Mouse (Mus musculus) liver, embryonic 12.5 days (tissue): ENCODE results near the gene Iqsec1. TPM values are rescaled to one million over a fixed set of nuclear protein-coding genes. Genes with fewer than 3 reads are reported as not detected.
A peak's percentile ranks its signal among the peaks of the same experiment; 100 is the strongest.

Source experiments
- ATAC-seq: fragments of 200-750 bp; cut with Nextera tagmentation; 2 replicates; pipeline ENCODE4 v1.8.0; 2017; ENCODE audit warnings: moderate number of reproducible peaks, mild to moderate bottlenecking, moderate library complexity
- H3K27ac ChIP-seq: fragments of 300-500 bp; sonication (generic); 2 replicates; pipeline ENCODE4 v1.5.1; 2016; ENCODE audit warnings: mild to moderate bottlenecking
- H3K27me3 ChIP-seq: fragments of 300-500 bp; sonication (generic); replicated peaks from 2 replicates; pipeline ENCODE4 v1.6.1; 2016; ENCODE audit warnings: mild to moderate bottlenecking, moderate library complexity
- H3K36me3 ChIP-seq: fragments of 300-500 bp; sonication (generic); 2 replicates; pipeline ENCODE4 v1.6.1; 2016; ENCODE audit warnings: mild to moderate bottlenecking, moderate library complexity
- H3K4me1 ChIP-seq: fragments of 300-500 bp; sonication (generic); 2 replicates; pipeline ENCODE4 v1.6.1; 2016
- H3K4me2 ChIP-seq: fragments of 300-500 bp; sonication (generic); 2 replicates; pipeline ENCODE4 v1.6.1; 2016; ENCODE audit warnings: mild to moderate bottlenecking, moderate library complexity
- H3K4me3 ChIP-seq: fragments of 300-500 bp; sonication (generic); 2 replicates; pipeline ENCODE4 v1.5.1; 2016; ENCODE audit warnings: mild to moderate bottlenecking, moderate library complexity
- H3K9ac ChIP-seq: fragments of 300-500 bp; sonication (generic); 2 replicates; pipeline ENCODE4 v1.6.1; 2016; ENCODE audit warnings: mild to moderate bottlenecking, moderate library complexity
- H3K9me3 ChIP-seq: fragments of 300-500 bp; sonication (generic); replicated peaks from 2 replicates; pipeline ENCODE4 v1.6.1; 2016; ENCODE audit warnings: mild to moderate bottlenecking, moderate library complexity
- WGBS: fragments of 180-500 bp; shearing (Covaris S2); methylation state at CpG from one replicate; pipeline ENCODE4 v1.1.7; 2016; ENCODE audit not compliant: insufficient replicate concordance; 5-methylcytosine and 5-hydroxymethylcytosine counted together
- polyA plus RNA-seq: library from polyadenylated mRNA; unstranded; fragments of >200 nt; fragmentation: Nextera tagmentation; extraction: Ambion mirVana; gene quantifications from 2 replicates; pipeline ENCODE4 v1.2.1, GENCODE M21; 2016

The Iqsec1 gene
- polyA plus RNA-seq, 1 experiment from 2014 or later = 3.9 TPM

GRCm38 (mm10) chr6:90772120-90772519 lies 216.4 kb downstream of the Iqsec1 start:
- Histone ChIP-seq H3K27ac (no peak overlapping the region), H3K36me3 (no peaks in the 10 kb centered on the region), H3K4me1 (no peaks in the 10 kb centered on the region), H3K9me3 (no peaks in the 10 kb centered on the region), H3K4me2 (no peak overlapping the region), H3K9ac (no peak overlapping the region), H3K27me3 (peaks cover 13% of the 10 kb centered on the region), H3K4me3 (no peak overlapping the region)
- WGBS = 64% methylated on average over 5 of the region's 5 CpGs
- ATAC-seq = no peak

GRCm38 (mm10) chr6:90768526-90768925 lies 220.0 kb downstream of the Iqsec1 start:
- ATAC-seq = no peak
- no peaks in the 10 kb centered on the region for H3K9me3 ChIP-seq
- no peaks in the 10 kb centered on the region for H3K36me3 ChIP-seq
- 32% methylated on average over 2 of the region's 2 CpGs for WGBS
- H3K4me2 ChIP-seq = no peak overlapping the region
- H3K27ac ChIP-seq = no peak overlapping the region
- H3K4me3 ChIP-seq = no peak overlapping the region
- peaks cover 13% of the 10 kb centered on the region for H3K27me3 ChIP-seq
- H3K9ac ChIP-seq = no peak overlapping the region
- H3K4me1 ChIP-seq = no peaks in the 10 kb centered on the region; the same call in 1 of the 2 replicates

- Histone ChIP-seq H3K4me3 (no peak overlapping the region), H3K27ac (no peak overlapping the region), H3K9ac (no peak overlapping the region), H3K9me3 (no peaks in the 10 kb centered on the region), H3K4me1 (peaks cover 3% of the 10 kb centered on the region; the same call in 1 of the 2 replicates), H3K4me2 (no peak overlapping the region), H3K27me3 (peaks cover 13% of the 10 kb centered on the region), H3K36me3 (no peaks in the 10 kb centered on the region)
- WGBS = 80% methylated on average over 1 of the region's 1 CpGs
- no peak for ATAC-seq
Observed at GRCm38 (mm10) chr6:90767874-90768273, 220.6 kb downstream of the Iqsec1 start.

GRCm38 (mm10) chr6:90764753-90765152 lies 223.7 kb downstream of the Iqsec1 start:
- Histone ChIP-seq H3K9ac (no peak overlapping the region), H3K4me3 (no peak overlapping the region), H3K27me3 (peaks cover 13% of the 10 kb centered on the region), H3K27ac (no peak overlapping the region), H3K4me2 (no peak overlapping the region), H3K36me3 (no peaks in the 10 kb centered on the region), H3K4me1 (peaks cover 6% of the 10 kb centered on the region; the same call in 1 of the 2 replicates), H3K9me3 (no peaks in the 10 kb centered on the region)
- no peak for ATAC-seq
- 50% methylated on average over 2 of the region's 2 CpGs for WGBS

GRCm38 (mm10) chr6:90763959-90764591 lies 224.4 kb downstream of the Iqsec1 start:
- Histone ChIP-seq H3K4me1 (peaks cover 9% of the 10 kb centered on the region; the same call in 1 of the 2 replicates), H3K27ac (no peak overlapping the region), H3K27me3 (peaks cover 13% of the 10 kb centered on the region; the same call in 1 of the 2 replicates), H3K4me2 (no peak overlapping the region), H3K9me3 (no peaks in the 10 kb centered on the region), H3K4me3 (no peak overlapping the region), H3K9ac (no peak overlapping the region), H3K36me3 (no peaks in the 10 kb centered on the region)
- peak; percentile 42; the same call in 1 of the 2 replicates for ATAC-seq
- WGBS = 54% methylated on average over 18 of the region's 18 CpGs

GRCm38 (mm10) chr6:90763295-90763694 lies 225.2 kb downstream of the Iqsec1 start:
- Histone ChIP-seq H3K27ac (no peak overlapping the region), H3K4me1 (peaks cover 9% of the 10 kb centered on the region; the same call in 1 of the 2 replicates), H3K9me3 (no peaks in the 10 kb centered on the region), H3K36me3 (no peaks in the 10 kb centered on the region), H3K4me3 (no peak overlapping the region), H3K9ac (no peak overlapping the region), H3K4me2 (no peak overlapping the region), H3K27me3 (peaks cover 10% of the 10 kb centered on the region; the same call in 1 of the 2 replicates)
- ATAC-seq = no peak
- WGBS = 57% methylated on average over 4 of the region's 4 CpGs

GRCm38 (mm10) chr6:90762120-90762736 lies 226.3 kb downstream of the Iqsec1 start:
- Histone ChIP-seq H3K4me2 (no peak overlapping the region), H3K9me3 (no peaks in the 10 kb centered on the region), H3K4me3 (no peak overlapping the region), H3K36me3 (no peaks in the 10 kb centered on the region), H3K4me1 (peaks cover 13% of the 10 kb centered on the region; the same call in 1 of the 2 replicates), H3K9ac (no peak overlapping the region), H3K27me3 (no peaks in the 10 kb centered on the region; the same call in 1 of the 2 replicates), H3K27ac (no peak overlapping the region)
- no peak for ATAC-seq
- 66% methylated on average over 2 of the region's 2 CpGs for WGBS

GRCm38 (mm10) chr6:90761301-90762056 lies 227.0 kb downstream of the Iqsec1 start:
- Histone ChIP-seq H3K9ac (no peak overlapping the region), H3K9me3 (no peaks in the 10 kb centered on the region), H3K36me3 (no peaks in the 10 kb centered on the region), H3K27ac (no peak overlapping the region), H3K4me2 (no peak overlapping the region), H3K27me3 (no peaks in the 10 kb centered on the region; the same call in 1 of the 2 replicates), H3K4me1 (peaks cover 19% of the 10 kb centered on the region; the same call in 1 of the 2 replicates), H3K4me3 (no peak overlapping the region)
- ATAC-seq = no peak
- 77% methylated on average over 4 of the region's 4 CpGs for WGBS

GRCm38 (mm10) chr6:90760886-90761285 lies 227.6 kb downstream of the Iqsec1 start:
- Histone ChIP-seq H3K36me3 (no peaks in the 10 kb centered on the region), H3K27me3 (no peaks in the 10 kb centered on the region; the same call in 1 of the 2 replicates), H3K4me3 (no peak overlapping the region), H3K4me2 (no peak overlapping the region), H3K9me3 (no peaks in the 10 kb centered on the region), H3K9ac (no peak overlapping the region), H3K4me1 (peaks cover 21% of the 10 kb centered on the region; the same call in 1 of the 2 replicates), H3K27ac (no peak overlapping the region)
- ATAC-seq = no peak
- WGBS = 39% methylated on average over 5 of the region's 5 CpGs

- Histone ChIP-seq H3K36me3 (no peaks in the 10 kb centered on the region), H3K4me1 (peaks cover 27% of the 10 kb centered on the region; the same call in 1 of the 2 replicates), H3K4me3 (no peak overlapping the region), H3K4me2 (no peak overlapping the region), H3K27me3 (no peaks in the 10 kb centered on the region; the same call in 1 of the 2 replicates), H3K27ac (no peak overlapping the region), H3K9me3 (no peaks in the 10 kb centered on the region), H3K9ac (no peak overlapping the region)
- ATAC-seq = no peak
- 56% methylated on average over 2 of the region's 2 CpGs for WGBS
Observed at GRCm38 (mm10) chr6:90759754-90760153, 228.7 kb downstream of the Iqsec1 start.

GRCm38 (mm10) chr6:90758155-90758554 lies 230.3 kb downstream of the Iqsec1 start:
- Histone ChIP-seq H3K36me3 (no peaks in the 10 kb centered on the region), H3K4me3 (no peak overlapping the region), H3K4me2 (no peak overlapping the region), H3K4me1 (peaks cover 30% of the 10 kb centered on the region; the same call in 1 of the 2 replicates), H3K9ac (no peak overlapping the region), H3K27ac (no peak overlapping the region), H3K9me3 (no peaks in the 10 kb centered on the region), H3K27me3 (no peaks in the 10 kb centered on the region; the same call in 1 of the 2 replicates)
- no peak for ATAC-seq
- 51% methylated on average over 2 of the region's 2 CpGs for WGBS
